ENCODE assay signal across 8 mouse cellular contexts in genomic region chr5:30920621-30921020, GRCm38 (mm10). TPM values are rescaled to one million over a fixed set of nuclear protein-coding genes. Genes with fewer than 3 reads are reported as not detected.
A peak's percentile ranks its signal among the peaks of the same experiment; 100 is the strongest.
DNase-seq lines count a peak whose midpoint lies in the region; ATAC-seq and TF ChIP-seq lines count a peak whose summit lies in the region.

No protein-coding gene starts in this region.

- TF ChIP-seq POLR2A in lung, adult 2 months (IDR thresholded peaks at IDR 0.05; ENCODE audit: borderline replicate concordance, extremely low read depth, low read depth, low read length): peak; percentile 15; the same call in 1 of the 2 replicates
- TF ChIP-seq POLR2A in limb, embryonic 14.5 days (IDR thresholded peaks at IDR 0.05; ENCODE audit: borderline replicate concordance, extremely low read depth, insufficient read depth, insufficient read length): no peak

- H3K4me3 ChIP-seq in lung, adult 2 months (replicated peaks; ENCODE audit: extremely low read depth, low read depth, low read length): peak overlapping the region; percentile 19
- no peak overlapping the region for H3K4me3 ChIP-seq in heart, embryonic 15.5 days
- H3K4me3 ChIP-seq in limb, embryonic 14.5 days (replicated peaks; ENCODE audit: low read length): no peak overlapping the region
- H3K4me3 ChIP-seq in stomach, embryonic 14.5 days (ENCODE audit: low read depth, low read length): 0 out of 2 replicates have a peak overlapping the region, but pooled peaks have one; percentile 0

- no peaks in the 10 kb centered on the region for H3K27me3 ChIP-seq in heart, embryonic 15.5 days
- H3K27me3 ChIP-seq in limb, embryonic 14.5 days (ENCODE audit: control insufficient read depth, insufficient read depth, low read length): no peaks in the 10 kb centered on the region
- H3K27me3 ChIP-seq in stomach, embryonic 14.5 days (ENCODE audit: control insufficient read depth, insufficient read depth, low read length): no peaks in the 10 kb centered on the region

- no peak for TF ChIP-seq CTCF in lung, adult 2 months (IDR thresholded peaks at IDR 0.05; ENCODE audit: insufficient read depth, low read length)

- no peaks in the 10 kb centered on the region for H3K9me3 ChIP-seq in heart, embryonic 15.5 days (replicated peaks)
- no peaks in the 10 kb centered on the region for H3K9me3 ChIP-seq in limb, embryonic 14.5 days (ENCODE audit: control insufficient read depth, low read length)
- H3K9me3 ChIP-seq in stomach, embryonic 14.5 days (ENCODE audit: control insufficient read depth, low read depth, low read length): no peaks in the 10 kb centered on the region

- 56% methylated on average over 19 of the region's 19 CpGs for WGBS in lung, adult 2 months
- 68% methylated on average over 19 of the region's 19 CpGs for WGBS in heart, embryonic 15.5 days
- 63% methylated on average over 19 of the region's 19 CpGs for WGBS in limb, embryonic 14.5 days
- WGBS in stomach, embryonic 14.5 days: 51% methylated on average over 19 of the region's 19 CpGs

- peak; percentile 49 for DNase-seq in lung, adult 2 months
- no peak for DNase-seq in lung, postnatal 25 days (ENCODE audit: low spot score)
- no peak for DNase-seq in limb, embryonic 14.5 days (ENCODE audit: low spot score)
- no peak for DNase-seq in cerebellum, adult 18-20 months
- DNase-seq in thymus, postnatal 4 days: no peak
- DNase-seq in right cerebral cortex, postnatal 36 days (ENCODE audit: low spot score in 2 of 2): no peak

- peaks cover 13% of the 10 kb centered on the region for H3K4me1 ChIP-seq in lung, adult 2 months (ENCODE audit: control insufficient read depth, insufficient read depth, low read length)
- peaks cover 48% of the 10 kb centered on the region for H3K4me1 ChIP-seq in heart, embryonic 15.5 days (replicated peaks)
- peaks cover 21% of the 10 kb centered on the region for H3K4me1 ChIP-seq in limb, embryonic 14.5 days (ENCODE audit: control insufficient read depth, insufficient read depth, low read length)
- H3K4me1 ChIP-seq in stomach, embryonic 14.5 days (ENCODE audit: control insufficient read depth, insufficient read depth, low read length): peaks cover 19% of the 10 kb centered on the region

- H3K9ac ChIP-seq in heart, embryonic 15.5 days: no peak overlapping the region; the same call in 1 of the 2 replicates
- no peak overlapping the region for H3K9ac ChIP-seq in limb, embryonic 14.5 days (ENCODE audit: low read depth, low read length, severe bottlenecking)
- H3K9ac ChIP-seq in stomach, embryonic 14.5 days (replicated peaks; ENCODE audit: low read depth, low read length): no peak overlapping the region

- H3K27ac ChIP-seq in heart, embryonic 15.5 days: no peak overlapping the region
- no peak overlapping the region for H3K27ac ChIP-seq in limb, embryonic 14.5 days (replicated peaks; ENCODE audit: low read depth, low read length)
- H3K27ac ChIP-seq in stomach, embryonic 14.5 days (ENCODE audit: low read length): no peak overlapping the region

- H3K4me2 ChIP-seq in heart, embryonic 15.5 days: peak overlapping the region; percentile 79
- 0 out of 2 replicates have a peak overlapping the region, but pooled peaks have one; percentile 79 for H3K4me2 ChIP-seq in limb, embryonic 14.5 days (replicated peaks; ENCODE audit: low read depth, low read length, severe bottlenecking)
- peak overlapping the region; percentile 84; the same call in 1 of the 2 replicates for H3K4me2 ChIP-seq in stomach, embryonic 14.5 days (replicated peaks; ENCODE audit: low read depth, low read length)

- H3K36me3 ChIP-seq in heart, embryonic 15.5 days: peaks cover 12% of the 10 kb centered on the region; the same call in 1 of the 2 replicates
- H3K36me3 ChIP-seq in limb, embryonic 14.5 days (ENCODE audit: control insufficient read depth, insufficient read depth, low read length): peaks cover 47% of the 10 kb centered on the region
- peaks cover 37% of the 10 kb centered on the region for H3K36me3 ChIP-seq in stomach, embryonic 14.5 days (ENCODE audit: control insufficient read depth, insufficient read depth, low read length)

- no peak for ATAC-seq in heart, embryonic 15.5 days (replicated peaks; ENCODE audit: insufficient number of reproducible peaks, insufficient read depth, low FRiP score, low read depth)
- no peak for ATAC-seq in limb, embryonic 14.5 days (ENCODE audit: low FRiP score, low read depth)
- ATAC-seq in stomach, embryonic 14.5 days (ENCODE audit: insufficient number of reproducible peaks, insufficient read depth, low FRiP score, low read depth): no peak

RNA-seq across cellular contexts. Expression of gene Khk, which starts 0.6 kb away (rescaled TPM):
- polyA plus RNA-seq in lung, adult 2 months (2012; rRNA removed): 39.0 and 46.6 TPM in 2 replicates
- 12.4 and 13.9 TPM in 2 replicates for polyA plus RNA-seq in heart, embryonic 15.5 days (2015; fragmentation: Nextera tagmentation; extraction: Ambion mirVana)
- 29.5 and 37.8 TPM in 2 replicates for polyA plus RNA-seq in limb, embryonic 14.5 days (2012; rRNA removed)
- 29.7 and 31.3 TPM in 2 replicates for polyA plus RNA-seq in limb, embryonic 14.5 days (2014; fragmentation: Nextera tagmentation; extraction: Ambion mirVana)
- 19.2 and 24.2 TPM in 2 replicates for polyA plus RNA-seq in stomach, embryonic 14.5 days (2014; fragmentation: Nextera tagmentation; extraction: Ambion mirVana)

RNA-seq across cellular contexts. Expression of gene Emilin1, which starts 7.4 kb away (rescaled TPM):
- 89.9 and 107 TPM in 2 replicates for polyA plus RNA-seq in lung, adult 2 months (2012; rRNA removed)
- 125 and 179 TPM in 2 replicates for polyA plus RNA-seq in heart, embryonic 15.5 days (2015; fragmentation: Nextera tagmentation; extraction: Ambion mirVana)
- polyA plus RNA-seq in limb, embryonic 14.5 days (2012; rRNA removed): 222 and 268 TPM in 2 replicates
- 191 and 204 TPM in 2 replicates for polyA plus RNA-seq in limb, embryonic 14.5 days (2014; fragmentation: Nextera tagmentation; extraction: Ambion mirVana)
- 208 and 230 TPM in 2 replicates for polyA plus RNA-seq in stomach, embryonic 14.5 days (2014; fragmentation: Nextera tagmentation; extraction: Ambion mirVana)

RNA-seq across cellular contexts. Expression of gene Ost4, which starts 13.0 kb away (rescaled TPM):
- polyA plus RNA-seq in lung, adult 2 months (2012; rRNA removed): 218 and 230 TPM in 2 replicates
- polyA plus RNA-seq in heart, embryonic 15.5 days (2015; fragmentation: Nextera tagmentation; extraction: Ambion mirVana): 372 and 381 TPM in 2 replicates
- 364 and 388 TPM in 2 replicates for polyA plus RNA-seq in limb, embryonic 14.5 days (2012; rRNA removed)
- 502 and 567 TPM in 2 replicates for polyA plus RNA-seq in limb, embryonic 14.5 days (2014; fragmentation: Nextera tagmentation; extraction: Ambion mirVana)
- polyA plus RNA-seq in stomach, embryonic 14.5 days (2014; fragmentation: Nextera tagmentation; extraction: Ambion mirVana): 476 and 515 TPM in 2 replicates

RNA-seq across cellular contexts. Expression of gene Cgref1, which starts 24.8 kb away (rescaled TPM):
- 2.7 and 5.7 TPM in 2 replicates for polyA plus RNA-seq in lung, adult 2 months (2012; rRNA removed)
- polyA plus RNA-seq in heart, embryonic 15.5 days (2015; fragmentation: Nextera tagmentation; extraction: Ambion mirVana): 2.4 and 4.2 TPM in 2 replicates
- 19.8 and 21.5 TPM in 2 replicates for polyA plus RNA-seq in limb, embryonic 14.5 days (2012; rRNA removed)
- polyA plus RNA-seq in limb, embryonic 14.5 days (2014; fragmentation: Nextera tagmentation; extraction: Ambion mirVana): 15.1 and 20.9 TPM in 2 replicates
- 5.7 and 6.4 TPM in 2 replicates for polyA plus RNA-seq in stomach, embryonic 14.5 days (2014; fragmentation: Nextera tagmentation; extraction: Ambion mirVana)

RNA-seq across cellular contexts. Expression of gene Agbl5, which starts 32.1 kb away (rescaled TPM):
- 19.2 and 20.8 TPM in 2 replicates for polyA plus RNA-seq in lung, adult 2 months (2012; rRNA removed)
- 8.9 and 11.9 TPM in 2 replicates for polyA plus RNA-seq in heart, embryonic 15.5 days (2015; fragmentation: Nextera tagmentation; extraction: Ambion mirVana)
- polyA plus RNA-seq in limb, embryonic 14.5 days (2012; rRNA removed): 61.9 and 78.3 TPM in 2 replicates
- polyA plus RNA-seq in limb, embryonic 14.5 days (2014; fragmentation: Nextera tagmentation; extraction: Ambion mirVana): 27.7 and 32.2 TPM in 2 replicates
- 27.5 and 34.0 TPM in 2 replicates for polyA plus RNA-seq in stomach, embryonic 14.5 days (2014; fragmentation: Nextera tagmentation; extraction: Ambion mirVana)

Comparison
In these comparisons a context has a peak if more than half of its experiments do, and no peak if none do; other contexts are left out.
1. H3K4me3 ChIP-seq: peak in lung, adult 2 months (single experiment) and stomach, embryonic 14.5 days (single experiment); none in heart, embryonic 15.5 days (single experiment) and limb, embryonic 14.5 days (single experiment).
2. Peak in every context shown above with its lines, with median percentiles within 50 percentile points of each other: H3K4me2 ChIP-seq.